Mouse (Mus musculus) fibroblast of lung, adult 2 months (primary cell): ENCODE results near the gene Haao.

ENCODE experiments used
- DNase-seq: peaks from one replicate; pipeline ENCODE4 v3.0.0-alpha.2; 2011; ENCODE audit warnings: low read depth

Gene Haao

DNA sequence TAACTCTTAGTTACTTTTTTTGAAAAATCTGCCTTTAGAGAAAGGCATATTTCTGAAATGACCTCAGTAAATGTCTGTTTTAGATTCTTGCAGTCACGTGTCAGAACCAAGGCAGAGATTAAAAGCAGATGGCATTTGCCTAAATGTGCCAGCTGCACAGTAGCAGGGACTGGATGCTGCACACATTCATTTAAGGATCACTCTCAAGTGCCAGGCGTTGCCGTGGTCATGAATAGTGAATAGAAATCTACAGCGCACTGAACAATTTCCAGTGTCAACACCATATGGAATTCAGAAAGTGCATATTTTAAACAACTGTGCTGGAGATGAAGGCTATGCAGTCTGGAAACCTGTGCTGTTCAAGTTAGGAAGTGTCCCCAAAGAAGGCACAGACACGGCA lies 65.0 kb downstream of the Haao start:
- DNase-seq = peak; percentile 46
